Mouse (Mus musculus) heart, adult 2 months (tissue): Measurements from ENCODE around the gene Barx1. TPM values are rescaled to one million over a fixed set of nuclear protein-coding genes. Genes with fewer than 3 reads are reported as not detected.

Experiments used
- DNase-seq, 2 experiments: peaks; one replicate each; pipeline ENCODE4 v3.0.0; 2021
- H3K27ac ChIP-seq: fragments of 200-600 bp; 2 replicates; pipeline ENCODE4 v1.8.1; 2022
- H3K27me3 ChIP-seq: fragments of 200-500 bp; 2 replicates; pipeline ENCODE4 v1.6.1; 2012; ENCODE audit warnings: mild to moderate bottlenecking, low read length, inconsistent platforms, mixed read lengths; ENCODE audit not compliant: control insufficient read depth, insufficient read depth
- H3K36me3 ChIP-seq: fragments of 200-500 bp; 2 replicates; pipeline ENCODE4 v1.6.1; 2012; ENCODE audit warnings: low read length, inconsistent platforms; ENCODE audit not compliant: control insufficient read depth, insufficient read depth
- H3K4me1 ChIP-seq: fragments of 200-500 bp; 2 replicates; pipeline ENCODE4 v1.6.1; 2011; ENCODE audit warnings: low read length; ENCODE audit not compliant: control insufficient read depth, insufficient read depth
- H3K4me3 ChIP-seq: fragments of 200-600 bp; 2 replicates; pipeline ENCODE4 v1.8.1; 2022
- H3K79me2 ChIP-seq: fragments of 200-500 bp; replicated peaks from 2 replicates; pipeline ENCODE4 v1.6.1; 2012; ENCODE audit warnings: mild to moderate bottlenecking, inconsistent platforms, low read length, moderate library complexity, mixed read lengths; ENCODE audit not compliant: control insufficient read depth, insufficient read depth
- H3K9ac ChIP-seq: fragments of 200-500 bp; 2 replicates; pipeline ENCODE4 v1.6.1; 2012; ENCODE audit warnings: low read depth, mild to moderate bottlenecking, control low read depth, inconsistent platforms, low read length, mixed read lengths
- CTCF ChIP-seq: fragments of 200-600 bp; IDR thresholded peaks from 2 replicates; pipeline ENCODE4 v1.8.1; 2022; ENCODE audit warnings: antibody characterized with exemption, mild to moderate bottlenecking, moderate library complexity
- EP300 ChIP-seq: fragments of 200-500 bp; IDR thresholded peaks from 2 replicates; pipeline ENCODE4 v1.6.1; 2011; ENCODE audit warnings: low read depth, low read length, control low read depth; ENCODE audit not compliant: insufficient read depth
- POLR2A ChIP-seq: fragments of 200-500 bp; IDR thresholded peaks from 2 replicates; pipeline ENCODE4 v1.6.1; 2011; ENCODE audit warnings: mild to moderate bottlenecking, low read depth, low read length, control low read depth; ENCODE audit not compliant: insufficient read depth
- WGBS: fragments of 180-500 bp; shearing (Covaris S2); methylation state at CpG from one replicate; pipeline ENCODE4 v1.1.7; 2018; 5-methylcytosine and 5-hydroxymethylcytosine counted together
- intact Hi-C: fragments of 180-260 bp; cut with DNase I; formaldehyde crosslinking; loops from one replicate; pipeline ENCODE4 v1.15.1; 2025
- polyA plus RNA-seq: library from polyadenylated mRNA; depleted of rRNA; stranded (reverse); fragments of >200 nt; gene quantifications from 2 replicates; pipeline ENCODE4 v1.2.3, GENCODE M21; 2012
- total RNA-seq, 2 experiments: library from RNA; stranded (reverse); gene quantifications; 2 replicates each; pipeline ENCODE4 v1.2.3; 2021

The Barx1 gene
- total and polyA plus RNA-seq, 3 experiments, result 0.14 TPM; not detected in 2

- 4% methylated on average over 1 of the region's 1 CpGs for WGBS
- DNase-seq, result no peak
- intact Hi-C loops, result no loop called here
Observed at GRCm38 (mm10) chr13:48650615-48651014, 12.2 kb upstream of the Barx1 start.

GRCm38 (mm10) chr13:48651132-48652065 is 11.4 kb upstream of the Barx1 start:
- 34% methylated on average over 6 of the region's 6 CpGs for WGBS

More at GRCm38 (mm10) chr13:48650615-48651014, 12.2 kb upstream of the Barx1 start:
- no peak overlapping the region for H3K9ac ChIP-seq
- no peaks in the 10 kb centered on the region for H3K79me2 ChIP-seq
- H3K27me3 ChIP-seq, result no peaks in the 10 kb centered on the region
- TF ChIP-seq CTCF (peak; percentile 58), POLR2A (no peak), EP300 (no peak)
- H3K36me3 ChIP-seq, result no peaks in the 10 kb centered on the region
- no peaks in the 10 kb centered on the region for H3K4me1 ChIP-seq
- H3K4me3 ChIP-seq, result no peak overlapping the region
- H3K27ac ChIP-seq, result no peak overlapping the region

GRCm38 (mm10) chr13:48653788-48654770 is 8.7 kb upstream of the Barx1 start:
- H3K36me3 ChIP-seq, result no peaks in the 10 kb centered on the region
- TF ChIP-seq CTCF (peak; percentile 85), POLR2A (no peak)
- WGBS, result 9% methylated on average over 14 of the region's 14 CpGs
- H3K27me3 ChIP-seq, result peaks cover 8% of the 10 kb centered on the region
- no peak overlapping the region for H3K9ac ChIP-seq
- H3K4me1 ChIP-seq, result peaks cover 2% of the 10 kb centered on the region
- peak; percentile 52 to 76 for DNase-seq
- no peak overlapping the region for H3K4me3 ChIP-seq
- intact Hi-C loops, result loop anchor here (1.0 to 2.0 kb wide), 3 partner anchors 147 to 517 kb away; no protein-coding TSS in a partner anchor
- no peak overlapping the region for H3K27ac ChIP-seq
- no peaks in the 10 kb centered on the region for H3K79me2 ChIP-seq

More at GRCm38 (mm10) chr13:48651132-48652065, 11.4 kb upstream of the Barx1 start:
- H3K27me3 ChIP-seq, result no peaks in the 10 kb centered on the region
- intact Hi-C loops, result no loop called here
- no peak overlapping the region for H3K27ac ChIP-seq
- DNase-seq, result no peak
- no peak overlapping the region for H3K9ac ChIP-seq
- no peaks in the 10 kb centered on the region for H3K36me3 ChIP-seq
- TF ChIP-seq POLR2A (no peak), CTCF (no peak), EP300 (no peak)
- H3K4me1 ChIP-seq, result no peaks in the 10 kb centered on the region
- H3K4me3 ChIP-seq, result no peak overlapping the region
- no peaks in the 10 kb centered on the region for H3K79me2 ChIP-seq

GRCm38 (mm10) chr13:48655637-48656036 is 7.2 kb upstream of the Barx1 start:
- no peaks in the 10 kb centered on the region for H3K79me2 ChIP-seq
- TF ChIP-seq EP300 (no peak), CTCF (peak; percentile 84), POLR2A (no peak)
- no peak overlapping the region for H3K4me3 ChIP-seq
- H3K9ac ChIP-seq, result no peak overlapping the region
- H3K36me3 ChIP-seq, result no peaks in the 10 kb centered on the region
- no peak overlapping the region for H3K27ac ChIP-seq
- H3K27me3 ChIP-seq, result peaks cover 20% of the 10 kb centered on the region
- peak; percentile 43 to 44 for DNase-seq
- intact Hi-C loops, result loop anchor here (2.0 to 5.0 kb wide), 2 partner anchors 77 to 515 kb away; no protein-coding TSS in a partner anchor
- WGBS, result 2% methylated on average over 8 of the region's 8 CpGs
- H3K4me1 ChIP-seq, result peaks cover 3% of the 10 kb centered on the region

- intact Hi-C loops, result loop anchor here (5.0 kb wide), 1 partner anchor 75 kb away; no protein-coding TSS in a partner anchor
- TF ChIP-seq EP300 (no peak), CTCF (no peak), POLR2A (no peak)
- WGBS, result 12% methylated on average over 9 of the region's 9 CpGs
- H3K27me3 ChIP-seq, result peaks cover 32% of the 10 kb centered on the region
- no peaks in the 10 kb centered on the region for H3K79me2 ChIP-seq
- no peak for DNase-seq
- H3K4me3 ChIP-seq, result no peak overlapping the region
- H3K36me3 ChIP-seq, result no peaks in the 10 kb centered on the region
- no peak overlapping the region for H3K9ac ChIP-seq
- H3K27ac ChIP-seq, result no peak overlapping the region
- H3K4me1 ChIP-seq, result peaks cover 3% of the 10 kb centered on the region
Observed at GRCm38 (mm10) chr13:48657791-48658190, 5.0 kb upstream of the Barx1 start.
